Comparison of ENCODE assay signal across 8 mouse cellular contexts in the genomic region with DNA sequence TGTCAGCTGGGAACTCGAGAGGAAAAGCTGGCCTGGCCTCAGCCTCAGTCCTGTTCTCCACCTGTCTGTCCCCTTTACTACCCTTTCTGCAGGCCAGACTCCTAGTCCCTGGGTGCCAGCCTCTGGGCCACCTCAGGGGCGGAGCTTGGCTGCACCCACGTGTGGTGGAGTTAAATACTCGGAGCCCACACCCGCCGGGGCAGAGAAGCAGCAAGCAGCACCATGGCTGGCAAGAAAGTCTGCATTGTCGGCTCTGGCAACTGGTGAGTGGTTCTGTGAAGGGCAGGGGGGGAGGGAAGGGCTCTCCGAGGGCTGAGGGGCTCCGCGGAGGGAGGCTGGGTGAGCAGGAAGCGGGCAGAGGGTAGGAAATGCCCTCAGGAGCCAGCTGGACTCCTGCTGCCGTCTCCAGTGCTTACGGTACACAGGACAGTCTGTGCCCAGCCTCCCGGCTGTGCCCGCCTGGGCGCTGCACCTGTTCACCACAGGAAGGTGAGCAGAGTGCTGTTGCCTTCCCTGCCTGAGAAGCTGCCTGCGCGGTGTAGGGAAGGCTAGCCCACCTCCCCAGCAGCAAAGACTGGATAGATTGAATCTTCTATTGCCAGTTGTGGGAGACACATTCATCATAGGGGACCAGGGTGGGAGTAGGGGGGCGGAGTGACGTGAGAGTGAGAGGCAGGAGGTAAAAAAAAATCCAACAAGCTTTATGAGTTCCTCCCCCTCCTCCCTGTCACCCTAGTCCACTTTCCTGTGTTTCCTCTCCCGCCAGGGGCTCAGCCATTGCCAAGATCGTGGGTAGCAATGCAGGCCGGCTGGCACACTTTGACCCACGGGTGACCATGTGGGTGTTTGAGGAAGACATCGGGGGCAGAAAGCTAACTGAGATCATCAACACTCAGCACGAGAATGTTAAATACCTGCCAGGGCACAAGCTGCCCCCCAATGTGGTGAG. TPM values are rescaled to one million over a fixed set of nuclear protein-coding genes. Genes with fewer than 3 reads are reported as not detected.
DNase-seq lines count a peak whose midpoint lies in the region; ATAC-seq and TF ChIP-seq lines count a peak whose summit lies in the region.

Gene Gpd1, plus strand, starts transcription at position 130 of the 949 bp plus-strand sequence.

- H3K27ac ChIP-seq in liver, embryonic 12.5 days, result peak within 1 kb of the TSS; percentile 46; the same call in 1 of the 2 replicates
- H3K27ac ChIP-seq in olfactory bulb, adult 2 months (ENCODE audit: insufficient read depth, low read depth, low read length), result peak within 1 kb of the TSS; percentile 95

- H3K27me3 ChIP-seq in liver, embryonic 12.5 days (replicated peaks), result no peaks in the 10 kb centered on the region

- WGBS in liver, embryonic 12.5 days (ENCODE audit: insufficient replicate concordance), result 67% methylated on average over 26 of the region's 26 CpGs
- 27% methylated on average over 26 of the region's 26 CpGs for WGBS in olfactory bulb, adult 2 months

- intact Hi-C loops in gastrocnemius, postnatal 36 days (cut with DNase I), result loop anchor here (5.0 kb wide), 1 partner anchor 185 kb away; no protein-coding TSS in a partner anchor

- peaks cover 23% of the 10 kb centered on the region for H3K36me3 ChIP-seq in liver, embryonic 12.5 days

- no peak for TF ChIP-seq CTCF in olfactory bulb, adult 2 months (IDR thresholded peaks at IDR 0.05; ENCODE audit: insufficient read depth, low read depth, low read length)

- peak; percentile 58 for TF ChIP-seq POLR2A in olfactory bulb, adult 2 months (IDR thresholded peaks at IDR 0.05; ENCODE audit: insufficient read depth, low read depth, low read length)

- peaks cover 28% of the 10 kb centered on the region for H3K4me1 ChIP-seq in liver, embryonic 12.5 days
- peaks cover 75% of the 10 kb centered on the region for H3K4me1 ChIP-seq in olfactory bulb, adult 2 months (ENCODE audit: control insufficient read depth, insufficient read depth, low read length)

- peak; percentile 75 for DNase-seq in layer of hippocampus, adult 11-12 months (ENCODE audit: low spot score)
- no peak for DNase-seq in layer of hippocampus, adult 9-10 months (ENCODE audit: low spot score)
- peak; percentile 94 for DNase-seq in cerebellum, adult 11-12 months
- DNase-seq in gastrocnemius, postnatal 36 days, result peak; percentile 61 to 64
- peak; percentile 90 for DNase-seq in kidney, adult 9 months
- no peak for DNase-seq in spleen, postnatal 14 days (ENCODE audit: low spot score in 2 of 2)

- ATAC-seq in liver, embryonic 12.5 days, result no peak

- H3K9me3 ChIP-seq in liver, embryonic 12.5 days (replicated peaks), result no peaks in the 10 kb centered on the region

- no peak within 1 kb of the TSS for H3K9ac ChIP-seq in liver, embryonic 12.5 days

- peak within 1 kb of the TSS; percentile 19; the same call in 1 of the 2 replicates for H3K4me2 ChIP-seq in liver, embryonic 12.5 days

- H3K4me3 ChIP-seq in liver, embryonic 12.5 days, result no peak within 1 kb of the TSS
- H3K4me3 ChIP-seq in olfactory bulb, adult 2 months (ENCODE audit: insufficient read depth, low read depth, low read length), result peak within 1 kb of the TSS; percentile 39

RNA-seq across cellular contexts. Expression of gene Gpd1, which starts in this region (rescaled TPM):
- total RNA-seq in gastrocnemius, postnatal 36 days (2021), result 100 to 1,000 TPM; 569 to 657 TPM
- polyA plus RNA-seq in liver, embryonic 12.5 days (2016; fragmentation: Nextera tagmentation; extraction: Ambion mirVana), result 7.5 and 8.0 TPM in 2 replicates
- polyA plus RNA-seq in olfactory bulb, adult 2 months (2012; ENCODE audit: insufficient read depth, insufficient read length, low replicate concordance, missing spikeins), result not detected in 2 replicates

Comparison
In these comparisons a context has a peak if more than half of its experiments do, and no peak if none do; other contexts are left out.
1. DNase-seq: peak in layer of hippocampus, adult 11-12 months (single experiment), cerebellum, adult 11-12 months (single experiment), gastrocnemius, postnatal 36 days (2 of 2) and kidney, adult 9 months (single experiment); none in layer of hippocampus, adult 9-10 months (single experiment) and spleen, postnatal 14 days (0 of 2).